Mouse (Mus musculus): ENCODE data around the gene Utp14b. TPM values are rescaled to one million over a fixed set of nuclear protein-coding genes. Genes with fewer than 3 reads are reported as not detected.

The Utp14b gene
- polyA plus RNA-seq, 1 experiment from 2014 or later, result 2.6 TPM

GRCm38 (mm10) chr1:78640871-78641270 lies 17.0 kb upstream of the Utp14b start:
- Histone ChIP-seq H3K27me3 (ENCODE audit: insufficient read depth, low read length) (no peaks in the 10 kb centered on the region), H3K9me3 (replicated peaks; ENCODE audit: low read length) (no peaks in the 10 kb centered on the region), H3K36me3 (ENCODE audit: insufficient read depth, low read length) (no peaks in the 10 kb centered on the region), H3K4me2 (ENCODE audit: low read length) (no peak overlapping the region), H3K4me3 (replicated peaks; ENCODE audit: low read depth, low read length) (no peak overlapping the region), H3K9ac (ENCODE audit: low read depth, low read length) (no peak overlapping the region), H3K4me1 (replicated peaks; ENCODE audit: insufficient read depth, low read length) (no peaks in the 10 kb centered on the region), H3K27ac (no peak overlapping the region)
- ATAC-seq (replicated peaks; ENCODE audit: low FRiP score, low read depth) (no peak), DNase-seq (ENCODE audit: low spot score) (no peak)
- TF ChIP-seq CTCF (IDR thresholded peaks at IDR 0.05; ENCODE audit: low read depth), result no peak

GRCm38 (mm10) chr1:78641791-78642190 lies 16.0 kb upstream of the Utp14b start:
- no peak overlapping the region for H3K27ac ChIP-seq
- no peak for TF ChIP-seq CTCF (IDR thresholded peaks at IDR 0.05; ENCODE audit: low read depth)
- H3K36me3 ChIP-seq (ENCODE audit: insufficient read depth, low read length), result no peaks in the 10 kb centered on the region
- no peaks in the 10 kb centered on the region for H3K4me1 ChIP-seq (replicated peaks; ENCODE audit: insufficient read depth, low read length)
- no peaks in the 10 kb centered on the region for H3K27me3 ChIP-seq (ENCODE audit: insufficient read depth, low read length)
- ATAC-seq (replicated peaks; ENCODE audit: low FRiP score, low read depth) (no peak), DNase-seq (ENCODE audit: low spot score) (no peak)
- H3K9me3 ChIP-seq (replicated peaks; ENCODE audit: low read length), result no peaks in the 10 kb centered on the region
- no peak overlapping the region for H3K9ac ChIP-seq (ENCODE audit: low read depth, low read length)
- 97% methylated on average over 3 of the region's 3 CpGs for WGBS
- H3K4me2 ChIP-seq (ENCODE audit: low read length), result no peak overlapping the region
- H3K4me3 ChIP-seq (replicated peaks; ENCODE audit: low read depth, low read length), result no peak overlapping the region

DNA sequence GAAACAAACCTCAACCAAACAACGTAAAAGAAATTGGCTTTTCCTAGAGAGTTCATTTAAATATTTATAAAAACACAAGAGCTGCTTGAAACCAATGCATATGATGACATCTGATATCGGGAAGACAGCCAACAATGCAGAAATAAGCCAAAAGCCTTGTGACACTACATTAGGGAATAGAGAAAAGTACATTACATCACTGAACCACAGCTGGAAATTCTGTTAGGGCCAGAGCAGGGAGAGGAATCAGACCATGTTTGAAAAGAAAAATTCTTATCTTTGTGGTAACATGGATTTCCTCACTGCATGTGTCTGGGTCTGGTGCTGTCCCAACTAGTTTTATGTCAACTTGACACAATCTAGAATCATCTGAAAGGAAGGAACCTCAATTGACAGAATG lies 15.6 kb upstream of the Utp14b start:
- Histone ChIP-seq H3K9me3 (replicated peaks; ENCODE audit: low read length) (no peaks in the 10 kb centered on the region), H3K9ac (ENCODE audit: low read depth, low read length) (no peak overlapping the region), H3K4me3 (replicated peaks; ENCODE audit: low read depth, low read length) (no peak overlapping the region), H3K27ac (no peak overlapping the region), H3K4me1 (replicated peaks; ENCODE audit: insufficient read depth, low read length) (no peaks in the 10 kb centered on the region), H3K36me3 (ENCODE audit: insufficient read depth, low read length) (no peaks in the 10 kb centered on the region), H3K27me3 (ENCODE audit: insufficient read depth, low read length) (no peaks in the 10 kb centered on the region), H3K4me2 (ENCODE audit: low read length) (no peak overlapping the region)
- no peak for DNase-seq (ENCODE audit: low spot score)
- ATAC-seq (replicated peaks; ENCODE audit: low FRiP score, low read depth), result no peak
- no peak for TF ChIP-seq CTCF (IDR thresholded peaks at IDR 0.05; ENCODE audit: low read depth)
- 73% methylated on average over 2 of the region's 2 CpGs for WGBS

- Histone ChIP-seq H3K4me1 (replicated peaks; ENCODE audit: insufficient read depth, low read length) (no peaks in the 10 kb centered on the region), H3K36me3 (ENCODE audit: insufficient read depth, low read length) (no peaks in the 10 kb centered on the region), H3K9me3 (replicated peaks; ENCODE audit: low read length) (no peaks in the 10 kb centered on the region), H3K4me3 (replicated peaks; ENCODE audit: low read depth, low read length) (no peak overlapping the region), H3K27ac (no peak overlapping the region), H3K27me3 (ENCODE audit: insufficient read depth, low read length) (no peaks in the 10 kb centered on the region), H3K9ac (ENCODE audit: low read depth, low read length) (no peak overlapping the region), H3K4me2 (ENCODE audit: low read length) (no peak overlapping the region)
- WGBS, result 27% methylated on average over 8 of the region's 8 CpGs
- ATAC-seq (replicated peaks; ENCODE audit: low FRiP score, low read depth) (no peak; the same call in 1 of the 2 replicates), DNase-seq (ENCODE audit: low spot score) (peak; percentile 18)
- no peak for TF ChIP-seq CTCF (IDR thresholded peaks at IDR 0.05; ENCODE audit: low read depth)
Measured at GRCm38 (mm10) chr1:78647317-78647885, 10.4 kb upstream of the Utp14b start.

DNA sequence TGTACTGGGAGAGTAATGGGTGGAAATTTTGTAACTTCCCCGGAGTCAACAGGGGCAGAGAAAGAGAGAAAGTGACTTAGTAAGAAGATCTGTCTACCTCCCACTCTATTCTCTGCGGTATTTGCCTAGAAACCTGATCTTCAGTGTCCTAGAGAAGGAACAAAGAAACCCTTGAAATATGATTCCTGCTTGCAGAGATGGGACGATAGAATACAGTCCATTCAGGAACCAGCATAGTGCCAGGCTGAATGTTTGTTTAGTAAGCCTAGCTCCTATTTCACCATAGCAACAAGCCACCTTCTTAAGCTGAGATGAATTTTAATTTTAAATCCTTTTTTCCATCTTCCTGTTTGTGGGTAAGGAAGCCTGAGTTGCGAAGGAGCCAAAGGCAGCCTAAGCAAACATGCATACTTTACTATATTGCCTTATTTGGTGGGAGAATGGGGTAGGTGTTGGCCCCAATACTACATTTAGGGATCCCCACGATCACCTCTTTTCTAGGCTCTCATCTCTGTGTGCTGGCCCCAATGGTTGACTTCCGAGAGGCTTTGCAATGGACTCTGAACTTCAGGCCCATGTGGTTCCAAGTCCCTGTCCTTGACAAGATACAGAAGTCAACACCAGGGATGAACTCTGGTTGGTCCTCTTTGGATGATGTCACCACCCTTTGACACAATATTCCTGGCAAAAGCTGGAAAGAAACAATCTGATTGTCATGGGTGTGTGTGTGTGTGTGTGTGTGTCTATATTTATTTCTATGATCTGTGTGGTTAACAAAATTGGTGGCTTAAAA lies 8.4 kb upstream of the Utp14b start:
- Histone ChIP-seq H3K27ac (0 out of 2 replicates have a peak overlapping the region, but pooled peaks have one; percentile 26), H3K27me3 (ENCODE audit: insufficient read depth, low read length) (no peaks in the 10 kb centered on the region), H3K9ac (ENCODE audit: low read depth, low read length) (no peak overlapping the region), H3K4me1 (replicated peaks; ENCODE audit: insufficient read depth, low read length) (no peaks in the 10 kb centered on the region), H3K36me3 (ENCODE audit: insufficient read depth, low read length) (no peaks in the 10 kb centered on the region), H3K9me3 (replicated peaks; ENCODE audit: low read length) (no peaks in the 10 kb centered on the region), H3K4me3 (replicated peaks; ENCODE audit: low read depth, low read length) (no peak overlapping the region), H3K4me2 (ENCODE audit: low read length) (no peak overlapping the region)
- DNase-seq (ENCODE audit: low spot score), result peak; percentile 90
- TF ChIP-seq CTCF (IDR thresholded peaks at IDR 0.05; ENCODE audit: low read depth), result no peak
- 28% methylated on average over 6 of the region's 6 CpGs for WGBS
- peak; percentile 83 for ATAC-seq (replicated peaks; ENCODE audit: low FRiP score, low read depth)

DNA sequence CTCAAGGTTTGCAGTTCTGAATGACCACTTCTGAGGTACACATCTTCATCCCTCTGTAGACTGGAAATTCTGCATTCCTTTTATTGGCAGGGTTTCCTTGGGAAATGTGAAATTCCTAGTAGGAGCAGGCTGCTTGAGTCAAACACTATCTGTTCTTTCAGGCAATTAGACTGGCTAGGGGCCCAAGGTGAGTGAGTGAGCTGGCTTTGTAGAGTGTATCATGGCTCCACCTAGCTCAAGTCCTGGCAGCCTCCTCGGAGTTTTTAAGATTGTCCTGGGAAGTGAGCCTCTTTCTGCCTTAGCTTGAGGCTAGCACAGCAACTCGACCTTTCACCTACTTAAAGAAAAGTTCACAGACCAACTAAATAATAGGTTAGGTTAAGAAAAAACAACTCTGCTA lies 1.4 kb upstream of the Utp14b start:
- H3K4me3 ChIP-seq (replicated peaks; ENCODE audit: low read depth, low read length), result no peak overlapping the region

More for the DNA sequence above, 1.4 kb upstream of the Utp14b start:
- Histone ChIP-seq H3K27me3 (ENCODE audit: insufficient read depth, low read length) (no peaks in the 10 kb centered on the region), H3K9ac (ENCODE audit: low read depth, low read length) (no peak overlapping the region), H3K27ac (peak overlapping the region; percentile 19; the same call in 1 of the 2 replicates), H3K4me2 (ENCODE audit: low read length) (no peak overlapping the region), H3K4me1 (replicated peaks; ENCODE audit: insufficient read depth, low read length) (peaks cover 16% of the 10 kb centered on the region), H3K9me3 (replicated peaks; ENCODE audit: low read length) (no peaks in the 10 kb centered on the region), H3K36me3 (ENCODE audit: insufficient read depth, low read length) (no peaks in the 10 kb centered on the region)
- TF ChIP-seq CTCF (IDR thresholded peaks at IDR 0.05; ENCODE audit: low read depth), result peak; percentile 36; the same call in 1 of the 2 replicates
- ATAC-seq (replicated peaks; ENCODE audit: low FRiP score, low read depth) (no peak), DNase-seq (ENCODE audit: low spot score) (peak; percentile 23)
- 19% methylated on average over 2 of the region's 2 CpGs for WGBS
